Mouse (Mus musculus) kidney, adult 2 months (tissue): ENCODE results near the gene Cpn1.

Source experiments
- CTCF ChIP-seq: fragments of 200-500 bp; conservative IDR thresholded peaks from 2 replicates; pipeline ENCODE4 v1.5.1; 2011; ENCODE audit warnings: low read depth, mild to moderate bottlenecking, control low read depth, low read length, moderate library complexity, mixed read lengths; ENCODE audit not compliant: insufficient read depth, insufficient read length
- POLR2A ChIP-seq: fragments of 200-500 bp; IDR thresholded peaks from one replicate; pipeline ENCODE4 v1.6.1; 2011; ENCODE audit warnings: low read depth, low read length, control low read depth

- TF ChIP-seq CTCF = no peak
- TF ChIP-seq POLR2A = no peak
Measured at GRCm38 (mm10) chr19:43980711-43981110, 5.6 kb downstream of the Cpn1 start.
